Mouse (Mus musculus) kidney, adult 18-20 months (tissue): ENCODE data around the gene Mydgf.
A peak's percentile ranks its signal among the peaks of the same experiment; 100 is the strongest.

Source experiments
- DNase-seq: peaks from one replicate; pipeline ENCODE4 v3.0.0; 2021

The Mydgf gene

GRCm38 (mm10) chr17:56139858-56140595 lies 43.7 kb downstream of the Mydgf start, which contains the start of gene Sema6b:
TSS of gene Sema6b (minus strand) at chr17:56140343.
- DNase-seq, result peak; percentile 43

DNA sequence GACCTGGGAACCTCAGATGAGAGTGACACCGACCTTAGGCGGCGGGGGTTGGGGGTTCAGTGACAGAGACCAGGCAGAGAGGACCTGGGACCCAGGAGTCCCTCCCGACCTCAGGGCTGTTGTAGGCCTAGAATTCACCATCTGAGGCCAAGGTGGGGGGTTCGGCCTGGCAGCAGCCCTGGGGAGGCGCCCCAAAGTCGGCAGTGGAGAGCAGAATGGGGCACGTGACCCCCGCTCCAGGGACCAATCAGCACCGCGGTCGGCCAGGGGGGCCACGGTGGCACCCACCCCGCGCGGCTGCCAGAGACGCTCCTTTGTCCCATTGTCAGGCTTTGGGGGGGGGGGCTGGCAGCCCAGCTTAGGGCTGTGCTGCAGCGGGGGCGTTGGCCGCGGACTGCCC lies 44.4 kb downstream of the Mydgf start:
- no peak for DNase-seq

DNA sequence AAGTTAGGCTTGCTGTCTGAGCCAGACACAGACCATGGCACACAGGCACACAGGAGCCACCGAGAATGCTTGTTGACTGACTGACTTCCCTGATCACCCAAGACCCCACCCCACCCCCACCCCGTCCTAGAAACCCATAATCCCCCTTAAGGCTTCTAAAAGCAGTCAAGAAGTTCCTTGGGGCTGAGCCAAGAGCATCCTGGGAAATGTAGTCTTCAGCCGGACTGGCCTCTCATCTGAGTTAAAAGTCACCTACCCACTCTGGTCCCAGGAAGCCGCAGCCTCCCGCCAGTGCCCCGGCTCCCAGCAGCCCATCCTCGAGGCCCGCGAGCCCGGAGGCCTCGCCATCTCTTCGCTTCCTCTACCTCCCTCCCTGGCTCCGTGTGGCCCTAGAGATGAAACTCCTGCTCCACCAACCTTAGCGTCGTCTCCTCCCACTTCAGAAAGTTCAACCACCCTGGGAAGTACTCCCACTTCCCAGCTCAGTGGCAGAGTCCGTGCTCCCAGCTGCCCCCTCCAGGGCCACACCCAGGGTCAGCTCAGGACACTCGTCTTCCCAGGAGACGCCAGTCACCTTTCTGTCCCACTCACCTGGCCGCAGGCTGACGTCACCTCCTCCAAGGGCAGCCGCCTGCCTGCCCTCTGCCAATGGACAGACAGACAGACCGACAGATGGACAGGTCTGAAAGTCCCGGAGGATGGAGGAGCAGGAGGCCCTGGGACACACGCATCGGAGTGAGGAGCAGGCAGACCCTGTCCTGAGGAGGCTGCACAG lies 45.7 kb downstream of the Mydgf start:
- no peak for DNase-seq

- no peak for DNase-seq
Measured at GRCm38 (mm10) chr17:56136558-56136957, 47.2 kb downstream of the Mydgf start.

DNA sequence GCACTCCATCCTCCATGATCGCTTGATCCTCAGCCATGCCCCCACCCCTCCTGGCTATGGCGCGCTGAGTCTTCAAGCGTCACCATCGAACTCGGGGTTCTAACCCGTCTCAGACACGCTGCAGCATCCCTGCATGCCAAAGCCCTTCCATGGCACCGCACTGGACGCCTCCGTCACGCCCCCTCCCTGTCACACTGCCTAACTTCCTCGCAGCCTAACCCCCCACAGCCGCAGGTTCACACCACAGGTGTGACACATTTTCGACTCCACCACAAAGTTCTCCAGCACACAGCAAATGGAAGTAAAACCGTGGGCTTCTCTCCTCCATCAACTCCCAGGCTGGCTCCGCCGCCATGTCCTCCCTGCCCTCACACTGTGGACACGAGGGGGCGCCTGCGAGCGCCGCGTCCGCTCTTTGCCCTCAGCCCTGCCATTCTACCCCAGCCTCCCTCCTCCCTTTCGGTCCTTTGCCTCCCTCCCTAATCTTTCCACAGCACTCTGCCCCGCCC lies 49.2 kb downstream of the Mydgf start:
- DNase-seq, result peak; percentile 79

GRCm38 (mm10) chr17:56133457-56134363 lies 50.0 kb downstream of the Mydgf start:
- peak; percentile 77 for DNase-seq

DNA sequence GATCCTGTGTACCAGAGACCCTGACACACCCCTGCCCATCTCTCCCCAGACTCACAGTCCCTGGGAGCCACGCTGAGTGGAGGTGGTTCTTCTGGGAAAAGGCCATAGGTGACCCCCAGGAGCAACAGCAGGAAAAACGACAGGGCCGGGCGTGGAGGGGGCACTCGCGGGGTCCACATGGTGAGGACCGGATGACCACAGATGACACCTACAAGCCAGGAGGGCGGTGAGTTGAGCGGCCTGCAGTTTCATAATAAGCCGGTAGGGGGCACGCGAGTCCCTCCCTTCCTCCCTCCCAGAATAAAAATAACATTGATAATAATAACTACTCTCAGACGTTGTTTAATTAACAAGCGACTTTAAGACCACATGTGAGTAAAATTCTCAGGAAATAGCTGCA lies 51.1 kb downstream of the Mydgf start:
- DNase-seq, result peak; percentile 77

DNA sequence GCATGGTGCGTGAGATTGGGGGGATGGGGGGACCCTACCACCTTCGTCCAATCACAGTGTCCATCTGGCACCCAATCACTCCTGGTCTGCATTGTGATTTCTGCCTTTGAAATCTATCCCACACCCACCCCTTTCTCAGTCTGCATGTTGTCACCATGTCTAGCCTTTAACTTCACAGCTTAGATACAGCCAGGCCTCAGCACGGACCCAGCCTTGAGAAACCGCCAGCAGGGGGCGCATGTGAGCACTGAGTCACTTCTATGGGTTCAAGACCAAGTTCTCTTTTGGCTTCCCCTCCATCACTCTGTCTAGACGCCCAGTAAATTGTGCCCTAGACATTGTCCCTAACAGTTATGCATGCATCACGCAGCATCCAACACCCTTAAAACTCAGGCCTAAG lies 51.9 kb downstream of the Mydgf start:
- peak; percentile 76 for DNase-seq

DNA sequence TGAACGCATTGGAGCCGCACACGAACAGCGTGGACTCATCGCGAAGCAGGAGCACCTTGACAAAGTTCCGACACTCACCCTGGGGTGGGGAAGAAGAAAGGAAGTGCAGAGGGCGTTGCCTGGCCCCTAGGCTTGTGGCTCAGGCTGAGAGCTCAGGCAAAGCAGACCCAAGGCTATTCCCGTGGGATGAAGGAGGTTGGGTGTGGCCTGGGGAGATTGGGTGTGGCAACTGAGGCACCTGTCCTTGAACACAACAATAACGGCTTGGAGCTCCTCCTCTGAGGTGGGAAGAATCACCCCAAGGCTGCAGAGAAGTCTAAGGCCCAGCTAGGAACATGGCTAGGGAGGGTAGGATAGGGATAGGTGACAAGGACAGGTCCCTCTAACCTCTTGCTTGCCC lies 52.6 kb downstream of the Mydgf start:
- DNase-seq, result no peak

DNA sequence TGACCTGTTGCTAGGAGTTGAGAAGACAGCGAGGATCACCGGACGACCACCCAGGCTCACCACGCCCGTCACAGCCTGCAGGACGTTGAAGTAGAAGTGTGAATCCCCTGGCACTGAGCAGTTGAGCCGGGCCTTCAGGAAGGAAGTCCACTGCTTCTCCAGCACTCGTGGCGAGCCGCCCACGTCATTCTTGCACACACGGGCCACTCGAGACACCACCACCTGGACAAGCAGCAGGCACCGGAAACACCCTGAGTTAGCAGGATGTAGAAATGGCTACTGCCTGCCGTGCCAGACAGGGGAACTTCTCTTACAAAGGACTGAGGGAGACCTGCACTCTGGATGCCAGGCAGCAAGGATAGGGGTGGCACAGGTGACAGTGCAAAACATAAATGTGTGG lies 55.5 kb downstream of the Mydgf start:
- DNase-seq, result no peak

GRCm38 (mm10) chr17:56126175-56126574 lies 57.5 kb downstream of the Mydgf start:
- no peak for DNase-seq
